Mouse (Mus musculus): Measurements from ENCODE around the gene Sh3kbp1.

Gene Sh3kbp1

GRCm38 (mm10) chrX:159829192-159829852, 202.2 kb downstream of the Sh3kbp1 start:
- no peak for DNase-seq (ENCODE audit: low spot score in 2 of 2)

GRCm38 (mm10) chrX:159831176-159831575, 204.1 kb downstream of the Sh3kbp1 start:
- DNase-seq (ENCODE audit: low spot score in 2 of 2): no peak

- no peak for DNase-seq (ENCODE audit: low spot score in 2 of 2)
These were observed 208.2 kb downstream of the Sh3kbp1 start for GRCm38 (mm10) chrX:159835239-159835638.

GRCm38 (mm10) chrX:159837379-159837778, 210.3 kb downstream of the Sh3kbp1 start:
- DNase-seq (ENCODE audit: low spot score in 2 of 2): no peak

- no peak for DNase-seq (ENCODE audit: low spot score in 2 of 2)
These were observed 212.7 kb downstream of the Sh3kbp1 start for GRCm38 (mm10) chrX:159839786-159840185.

- DNase-seq (ENCODE audit: low spot score in 2 of 2): no peak
These were observed 213.2 kb downstream of the Sh3kbp1 start for GRCm38 (mm10) chrX:159840225-159840624.

- DNase-seq (ENCODE audit: low spot score in 2 of 2): no peak
These were observed 223.7 kb downstream of the Sh3kbp1 start for GRCm38 (mm10) chrX:159850722-159851121.

GRCm38 (mm10) chrX:159856866-159857265, 229.8 kb downstream of the Sh3kbp1 start:
- DNase-seq (ENCODE audit: low spot score in 2 of 2): no peak

GRCm38 (mm10) chrX:159858126-159858525, 231.1 kb downstream of the Sh3kbp1 start:
- DNase-seq (ENCODE audit: low spot score in 2 of 2): no peak

- no peak for DNase-seq (ENCODE audit: low spot score in 2 of 2)
These were observed 233.9 kb downstream of the Sh3kbp1 start for GRCm38 (mm10) chrX:159860841-159861530.

- DNase-seq (ENCODE audit: low spot score in 2 of 2): no peak
These were observed 240.6 kb downstream of the Sh3kbp1 start for GRCm38 (mm10) chrX:159867660-159868059.

GRCm38 (mm10) chrX:159872521-159872920, 245.4 kb downstream of the Sh3kbp1 start:
- no peak for DNase-seq (ENCODE audit: low spot score in 2 of 2)

GRCm38 (mm10) chrX:159877770-159878169, 250.7 kb downstream of the Sh3kbp1 start:
- DNase-seq (ENCODE audit: low spot score in 2 of 2): no peak

- DNase-seq (ENCODE audit: low spot score in 2 of 2): no peak
These were observed 252.4 kb downstream of the Sh3kbp1 start for GRCm38 (mm10) chrX:159879455-159879854.

- no peak for DNase-seq (ENCODE audit: low spot score in 2 of 2)
These were observed 254.5 kb downstream of the Sh3kbp1 start for GRCm38 (mm10) chrX:159881576-159881975.

- no peak for DNase-seq (ENCODE audit: low spot score in 2 of 2)
These were observed 269.5 kb downstream of the Sh3kbp1 start for GRCm38 (mm10) chrX:159896536-159896935.

GRCm38 (mm10) chrX:159898110-159898509, 271.0 kb downstream of the Sh3kbp1 start:
- no peak for DNase-seq (ENCODE audit: low spot score in 2 of 2)

GRCm38 (mm10) chrX:159899121-159899520, 272.0 kb downstream of the Sh3kbp1 start:
- no peak for DNase-seq (ENCODE audit: low spot score in 2 of 2)

GRCm38 (mm10) chrX:159903421-159903820, 276.3 kb downstream of the Sh3kbp1 start:
- no peak for DNase-seq (ENCODE audit: low spot score in 2 of 2)

- DNase-seq (ENCODE audit: low spot score in 2 of 2): no peak
These were observed 280.6 kb downstream of the Sh3kbp1 start for GRCm38 (mm10) chrX:159907703-159908102.

- no peak for DNase-seq (ENCODE audit: low spot score in 2 of 2)
These were observed 282.6 kb downstream of the Sh3kbp1 start for GRCm38 (mm10) chrX:159909446-159910277.

GRCm38 (mm10) chrX:159910600-159910999, 283.5 kb downstream of the Sh3kbp1 start:
- DNase-seq (ENCODE audit: low spot score in 2 of 2): no peak
